Mouse (Mus musculus) E14TG2a.4 (cell line): ENCODE measurements around the gene Rapgef4.

Source experiments
- CTCF ChIP-seq: conservative IDR thresholded peaks from 2 replicates; pipeline ENCODE4 v1.5.1; 2014; ENCODE audit warnings: low read length
- NANOG ChIP-seq: IDR thresholded peaks from 2 replicates; pipeline ENCODE4 v1.6.1; 2014; ENCODE audit warnings: borderline replicate concordance, low read length, mixed read lengths

DNA sequence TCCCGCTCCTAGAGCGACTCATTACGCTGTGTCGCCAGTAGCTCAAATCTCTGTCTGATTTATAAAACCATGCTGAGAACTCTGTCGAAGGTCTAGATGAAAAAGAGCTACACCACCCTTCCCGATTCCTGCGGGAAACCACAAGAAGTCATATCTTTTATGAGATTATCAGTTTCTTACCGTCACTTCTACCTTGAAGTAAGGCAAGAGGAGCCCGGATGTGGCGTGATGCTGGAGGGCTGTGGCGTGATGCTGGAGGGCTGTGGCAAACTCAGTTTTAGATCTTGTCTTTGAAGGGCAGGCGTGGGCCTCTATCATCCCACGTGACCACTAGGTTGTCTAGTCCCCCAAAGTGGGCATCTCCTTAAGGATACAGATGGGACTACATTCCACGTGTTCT is 300.9 kb downstream of the Rapgef4 start:
- TF ChIP-seq CTCF (no peak), NANOG (no peak)
